Mouse (Mus musculus) adrenal gland, postnatal 10 days (tissue): ENCODE measurements at regions not wholly inside any gene's neighbourhood (a gene's known extent, or its start where the extent isn't known, plus 50 kb on each side); places are given as distances from the start of the nearest gene placed in this dataset. TPM values are rescaled to one million over a fixed set of nuclear protein-coding genes. Genes with fewer than 3 reads are reported as not detected.

Experiments used
- DNase-seq: peaks from one replicate; pipeline ENCODE4 v3.0.0; 2021; ENCODE audit warnings: mixed read lengths
- microRNA-seq: library from miRNA; unstranded; fragments of <30 nt; microRNA quantifications from one replicate; pipeline ENCODE4 v1.2.0, GENCODE M21; 2021

GRCm38 (mm10) chr11:21036161-21036916 is 54.8 kb upstream of the Peli1 start:
- DNase-seq, result no peak

- no peak for DNase-seq
Measured at GRCm38 (mm10) chr11:21037267-21037906, 53.7 kb upstream of the Peli1 start.

GRCm38 (mm10) chr11:21041201-21041600 is 49.9 kb upstream of the Peli1 start:
- no peak for DNase-seq

Small RNA genes in the stretch of these regions (microRNA-seq; reads per million reads assigned to microRNA genes)
- not detected for gene Gm23681
